Mouse (Mus musculus): Measurements from ENCODE around the gene Prss41. TPM values are rescaled to one million over a fixed set of nuclear protein-coding genes. Genes with fewer than 3 reads are reported as not detected.
A peak's percentile ranks its signal among the peaks of the same experiment; 100 is the strongest.

Prss41 gene
- polyA plus RNA-seq, 1 experiment = 0.02 TPM

- Histone ChIP-seq H3K79me3 (ENCODE audit: low read depth) (peaks cover 82% of the 10 kb centered on the region), H3K27me3 (ENCODE audit: control insufficient read depth, insufficient read depth, insufficient read length) (no peaks in the 10 kb centered on the region)
- no peak for TF ChIP-seq USF1 (IDR thresholded peaks at IDR 0.05; ENCODE audit: low read depth)
- no peak for TF ChIP-seq MYOG (IDR thresholded peaks at IDR 0.05; ENCODE audit: control insufficient read depth, extremely low read depth, insufficient read length)
- no peak for TF ChIP-seq FOSL1 (IDR thresholded peaks at IDR 0.05; ENCODE audit: insufficient read depth, low read length, poor library complexity, severe bottlenecking)
- TF ChIP-seq CTCF (IDR thresholded peaks at IDR 0.05; ENCODE audit: control insufficient read depth, insufficient read depth, insufficient read length) = no peak
- no peak for TF ChIP-seq CEBPB (IDR thresholded peaks at IDR 0.05; ENCODE audit: low read depth)
- TF ChIP-seq MAX (IDR thresholded peaks at IDR 0.05) = no peak
- TF ChIP-seq MYOD1 (IDR thresholded peaks at IDR 0.05; ENCODE audit: control insufficient read depth, insufficient read length, low read depth) = no peak
Measured at GRCm38 (mm10) chr17:23807918-23808317, 36.1 kb downstream of the Prss41 start.

DNA sequence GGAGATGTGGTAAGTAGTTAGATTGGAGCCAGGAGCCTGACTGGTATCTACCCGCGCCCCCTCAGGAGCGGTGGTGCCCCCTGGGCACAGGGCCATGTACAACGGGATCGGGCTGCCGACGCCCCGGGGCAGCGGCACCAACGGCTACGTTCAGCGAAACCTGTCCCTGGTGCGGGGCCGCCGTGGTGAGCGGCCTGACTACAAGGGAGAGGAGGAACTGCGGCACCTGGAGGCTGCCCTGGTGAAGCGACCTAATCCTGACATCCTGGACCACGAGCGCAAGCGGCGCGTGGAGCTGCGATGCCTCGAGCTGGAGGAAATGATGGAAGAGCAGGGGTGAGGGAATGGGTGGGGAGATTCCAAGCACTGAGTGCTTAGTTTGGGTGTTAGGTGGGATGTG, 37.1 kb downstream of the Prss41 start:
- no peaks in the 10 kb centered on the region for H3K27me3 ChIP-seq (ENCODE audit: control insufficient read depth, insufficient read depth, insufficient read length)
- H3K4me3 ChIP-seq (ENCODE audit: insufficient read depth, poor library complexity, severe bottlenecking) = no peak overlapping the region
- peaks cover 73% of the 10 kb centered on the region for H3K79me3 ChIP-seq (ENCODE audit: low read depth)
- TF ChIP-seq USF1 (IDR thresholded peaks at IDR 0.05; ENCODE audit: low read depth) (no peak), MAX (IDR thresholded peaks at IDR 0.05) (no peak), CEBPB (IDR thresholded peaks at IDR 0.05; ENCODE audit: low read depth) (no peak), CTCF (IDR thresholded peaks at IDR 0.05; ENCODE audit: control insufficient read depth, insufficient read depth, insufficient read length) (no peak), MYOD1 (IDR thresholded peaks at IDR 0.05; ENCODE audit: control insufficient read depth, insufficient read length, low read depth) (no peak), MYOG (IDR thresholded peaks at IDR 0.05; ENCODE audit: control insufficient read depth, extremely low read depth, insufficient read length) (no peak), FOSL1 (IDR thresholded peaks at IDR 0.05; ENCODE audit: insufficient read depth, low read length, poor library complexity, severe bottlenecking) (no peak)
- no peak overlapping the region for H3ac ChIP-seq (ENCODE audit: control insufficient read depth, insufficient read length, low read depth)
- H3K36me3 ChIP-seq (ENCODE audit: control insufficient read depth, insufficient read depth) = peaks cover 63% of the 10 kb centered on the region
- H3K79me2 ChIP-seq (ENCODE audit: control insufficient read depth, insufficient read depth) = peaks cover 89% of the 10 kb centered on the region

More at GRCm38 (mm10) chr17:23807918-23808317, 36.1 kb downstream of the Prss41 start:
- H3K79me2 ChIP-seq (ENCODE audit: control insufficient read depth, insufficient read depth) = peaks cover 100% of the 10 kb centered on the region
- peaks cover 74% of the 10 kb centered on the region for H3K36me3 ChIP-seq (ENCODE audit: control insufficient read depth, insufficient read depth)
- H3ac ChIP-seq (ENCODE audit: control insufficient read depth, insufficient read length, low read depth) = no peak overlapping the region
- H3K4me3 ChIP-seq (ENCODE audit: insufficient read depth, poor library complexity, severe bottlenecking) = no peak overlapping the region

DNA sequence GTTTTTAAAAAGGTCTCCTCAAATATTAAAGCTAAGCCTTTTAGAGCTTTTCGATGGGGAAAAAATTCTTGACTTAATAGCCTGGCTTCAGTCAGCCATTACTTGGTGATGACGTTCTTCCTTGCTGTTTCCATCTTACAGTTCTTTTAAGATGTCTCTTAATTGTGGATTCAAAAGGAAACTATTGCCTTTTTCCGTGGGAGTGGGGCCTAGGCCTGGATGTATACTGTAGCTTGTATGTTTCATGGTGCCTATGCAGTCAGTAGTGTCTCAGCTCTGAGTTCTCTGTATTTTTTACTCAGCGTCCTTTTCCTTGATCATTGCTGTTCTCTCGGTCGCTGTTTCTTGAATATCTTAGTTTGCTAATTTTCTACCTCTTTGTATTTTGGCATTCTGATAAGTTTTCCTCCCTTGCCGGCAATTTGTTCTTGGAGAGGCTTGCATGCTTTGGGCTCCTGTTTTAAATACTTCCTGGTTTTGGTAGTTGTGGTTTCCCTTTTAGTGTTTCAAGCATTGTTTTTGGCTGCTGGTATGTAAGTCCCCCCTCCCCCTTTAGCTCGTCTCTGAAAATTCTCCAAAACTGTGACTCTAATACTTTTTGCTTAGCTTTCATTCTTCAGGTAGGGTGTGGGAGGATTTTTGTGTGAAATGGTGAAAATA, 39.4 kb downstream of the Prss41 start:
- TF ChIP-seq MAX (IDR thresholded peaks at IDR 0.05) = no peak
- TF ChIP-seq MYOD1 (IDR thresholded peaks at IDR 0.05; ENCODE audit: control insufficient read depth, insufficient read length, low read depth) = no peak
- no peak for TF ChIP-seq MYOG (IDR thresholded peaks at IDR 0.05; ENCODE audit: control insufficient read depth, extremely low read depth, insufficient read length)
- no peak for TF ChIP-seq CTCF (IDR thresholded peaks at IDR 0.05; ENCODE audit: control insufficient read depth, insufficient read depth, insufficient read length)
- TF ChIP-seq FOSL1 (IDR thresholded peaks at IDR 0.05; ENCODE audit: insufficient read depth, low read length, poor library complexity, severe bottlenecking) = no peak
- TF ChIP-seq CEBPB (IDR thresholded peaks at IDR 0.05; ENCODE audit: low read depth) = no peak
- no peak for TF ChIP-seq USF1 (IDR thresholded peaks at IDR 0.05; ENCODE audit: low read depth)
- Histone ChIP-seq H3K27me3 (ENCODE audit: control insufficient read depth, insufficient read depth, insufficient read length) (no peaks in the 10 kb centered on the region), H3K4me3 (ENCODE audit: insufficient read depth, poor library complexity, severe bottlenecking) (peak overlapping the region; percentile 95), H3ac (ENCODE audit: control insufficient read depth, insufficient read length, low read depth) (peak overlapping the region; percentile 92), H3K36me3 (ENCODE audit: control insufficient read depth, insufficient read depth) (peaks cover 40% of the 10 kb centered on the region), H3K79me2 (ENCODE audit: control insufficient read depth, insufficient read depth) (peaks cover 66% of the 10 kb centered on the region), H3K79me3 (ENCODE audit: low read depth) (peaks cover 59% of the 10 kb centered on the region)

DNA sequence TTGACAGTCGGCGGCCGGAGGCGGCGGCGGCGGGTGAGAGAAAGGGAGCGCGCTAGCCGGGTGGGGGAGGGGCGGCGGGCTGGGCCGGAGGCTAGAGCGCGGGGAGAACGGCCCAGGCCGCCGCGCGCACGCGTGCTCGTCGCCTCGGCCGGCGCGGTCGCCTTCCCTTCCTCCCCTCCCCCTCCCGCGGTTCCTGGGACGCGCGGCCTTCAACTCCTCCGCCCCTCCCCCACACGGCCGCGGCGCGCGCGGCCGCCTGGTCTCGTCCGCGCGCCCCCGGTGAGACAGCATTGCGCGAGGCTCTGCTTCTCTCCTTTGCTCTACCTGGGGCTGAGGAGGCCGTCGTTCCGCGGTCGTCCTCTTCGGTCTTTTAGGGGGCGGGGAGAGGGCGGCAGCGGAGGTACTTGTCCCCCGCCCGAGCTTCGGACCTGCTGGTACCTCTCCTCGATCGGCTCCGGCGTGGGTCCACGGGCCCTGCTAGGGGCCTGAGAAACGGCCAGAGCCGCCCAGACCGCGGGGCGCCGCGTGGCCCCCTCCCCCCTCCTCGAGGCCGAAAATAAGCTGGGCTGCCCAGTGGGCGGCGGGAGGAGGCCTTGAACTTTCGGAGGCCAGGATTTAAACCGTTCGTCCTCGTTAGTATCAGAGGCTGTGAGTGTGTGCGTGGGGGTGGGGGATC, 40.5 kb downstream of the Prss41 start:
- peaks cover 51% of the 10 kb centered on the region for H3K79me3 ChIP-seq (ENCODE audit: low read depth)
- H3K36me3 ChIP-seq (ENCODE audit: control insufficient read depth, insufficient read depth) = peaks cover 30% of the 10 kb centered on the region
- peak overlapping the region; percentile 92 for H3ac ChIP-seq (ENCODE audit: control insufficient read depth, insufficient read length, low read depth)
- H3K79me2 ChIP-seq (ENCODE audit: control insufficient read depth, insufficient read depth) = peaks cover 56% of the 10 kb centered on the region
- TF ChIP-seq FOSL1 (IDR thresholded peaks at IDR 0.05; ENCODE audit: insufficient read depth, low read length, poor library complexity, severe bottlenecking) (no peak), USF1 (IDR thresholded peaks at IDR 0.05; ENCODE audit: low read depth) (no peak), MYOG (IDR thresholded peaks at IDR 0.05; ENCODE audit: control insufficient read depth, extremely low read depth, insufficient read length) (no peak), MYOD1 (IDR thresholded peaks at IDR 0.05; ENCODE audit: control insufficient read depth, insufficient read length, low read depth) (no peak), MAX (IDR thresholded peaks at IDR 0.05) (no peak), CTCF (IDR thresholded peaks at IDR 0.05; ENCODE audit: control insufficient read depth, insufficient read depth, insufficient read length) (no peak), CEBPB (IDR thresholded peaks at IDR 0.05; ENCODE audit: low read depth) (no peak)
- peak overlapping the region; percentile 95 for H3K4me3 ChIP-seq (ENCODE audit: insufficient read depth, poor library complexity, severe bottlenecking)
- H3K27me3 ChIP-seq (ENCODE audit: control insufficient read depth, insufficient read depth, insufficient read length) = no peaks in the 10 kb centered on the region

GRCm38 (mm10) chr17:23802746-23803365, 41.1 kb downstream of the Prss41 start:
- peaks cover 45% of the 10 kb centered on the region for H3K79me3 ChIP-seq (ENCODE audit: low read depth)
- H3K36me3 ChIP-seq (ENCODE audit: control insufficient read depth, insufficient read depth) = peaks cover 23% of the 10 kb centered on the region
- H3K27me3 ChIP-seq (ENCODE audit: control insufficient read depth, insufficient read depth, insufficient read length) = no peaks in the 10 kb centered on the region
- H3K79me2 ChIP-seq (ENCODE audit: control insufficient read depth, insufficient read depth) = peaks cover 49% of the 10 kb centered on the region
- peak overlapping the region; percentile 92 for H3ac ChIP-seq (ENCODE audit: control insufficient read depth, insufficient read length, low read depth)
- peak overlapping the region; percentile 95 for H3K4me3 ChIP-seq (ENCODE audit: insufficient read depth, poor library complexity, severe bottlenecking)
- TF ChIP-seq FOSL1 (IDR thresholded peaks at IDR 0.05; ENCODE audit: insufficient read depth, low read length, poor library complexity, severe bottlenecking) (no peak), MAX (IDR thresholded peaks at IDR 0.05) (peak; percentile 72)

Measured in C2C12 (cell line).